Mouse (Mus musculus): Measurements from ENCODE around the gene Nfia. TPM values are rescaled to one million over a fixed set of nuclear protein-coding genes. Genes with fewer than 3 reads are reported as not detected.

Nfia gene
- 16.5 and 18.7 TPM in 2 replicates for polyA plus RNA-seq (2015; fragmentation: Nextera tagmentation; extraction: Ambion mirVana)

- no peak for DNase-seq (ENCODE audit: low spot score)
Observed at GRCm38 (mm10) chr4:97772641-97773040, at the start of gene Nfia. Nfia (plus strand) TSS chr4:97772734.

DNA sequence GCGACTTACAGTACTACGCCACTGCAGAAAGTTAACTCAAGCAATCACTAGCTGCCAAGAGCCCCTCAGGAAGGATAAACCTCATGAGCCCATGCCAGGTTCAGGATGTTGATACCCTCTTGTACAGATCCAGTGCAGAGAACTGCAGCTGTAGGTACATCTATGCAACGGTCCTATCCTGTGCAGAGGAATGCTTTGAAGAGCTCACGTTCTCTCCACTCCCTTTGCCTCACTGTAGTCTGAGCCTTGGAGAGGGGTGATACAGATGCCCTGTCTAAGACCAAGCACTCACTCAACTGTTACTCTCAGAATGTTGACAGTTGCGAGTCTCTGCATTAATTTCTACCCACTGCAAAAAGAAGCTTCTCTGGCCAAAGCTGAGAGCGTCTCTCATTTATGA is 49.2 kb upstream of the Nfia start:
- no peak for DNase-seq (ENCODE audit: low spot score)

DNA sequence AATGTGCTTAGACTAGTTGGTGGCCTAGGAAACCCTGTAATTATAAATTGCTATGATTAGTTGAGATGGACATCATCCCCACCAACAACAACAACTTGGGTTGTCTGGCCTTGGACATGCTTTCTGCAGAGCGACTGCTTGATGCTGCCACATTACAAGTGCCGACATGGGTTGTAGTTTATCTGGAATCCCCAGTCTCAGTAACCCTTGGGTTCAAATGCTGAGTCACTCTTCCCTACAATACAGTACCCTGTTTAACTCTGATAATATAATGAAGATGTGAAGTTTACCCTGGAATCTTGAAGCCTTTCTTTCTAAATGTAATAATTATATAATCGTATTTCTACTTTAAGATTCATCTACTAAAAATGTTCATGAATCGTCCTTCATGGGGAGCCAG is 44.0 kb upstream of the Nfia start:
- no peak for DNase-seq (ENCODE audit: low spot score)

- no peak for DNase-seq (ENCODE audit: low spot score)
Observed at GRCm38 (mm10) chr4:97729999-97730398, 42.5 kb upstream of the Nfia start.

- DNase-seq (ENCODE audit: low spot score) = no peak
Observed at GRCm38 (mm10) chr4:97730416-97730815, 42.1 kb upstream of the Nfia start.

DNA sequence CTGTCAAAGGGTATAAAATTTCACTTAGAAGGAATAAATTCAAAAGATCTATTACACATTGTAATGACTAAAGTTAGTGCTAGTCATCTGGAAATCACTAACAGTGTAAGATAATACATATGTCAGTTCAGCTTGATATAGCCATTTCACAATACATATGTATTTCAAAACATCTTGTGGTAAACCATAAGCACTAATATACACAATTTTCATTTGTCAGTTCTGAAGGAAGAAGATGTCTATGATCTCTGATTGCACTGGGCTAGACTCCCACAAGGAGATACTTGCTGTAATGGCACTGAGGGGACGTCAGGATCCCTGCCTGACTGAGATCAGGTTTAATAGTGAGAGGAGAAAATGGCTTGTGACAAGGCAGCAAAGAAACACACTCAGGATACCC is 39.1 kb upstream of the Nfia start:
- DNase-seq (ENCODE audit: low spot score) = no peak

GRCm38 (mm10) chr4:97743932-97744331 is 28.6 kb upstream of the Nfia start:
- DNase-seq (ENCODE audit: low spot score) = no peak

- DNase-seq (ENCODE audit: low spot score) = peak; percentile 56
Observed at GRCm38 (mm10) chr4:97745296-97746105, 27.0 kb upstream of the Nfia start.

DNA sequence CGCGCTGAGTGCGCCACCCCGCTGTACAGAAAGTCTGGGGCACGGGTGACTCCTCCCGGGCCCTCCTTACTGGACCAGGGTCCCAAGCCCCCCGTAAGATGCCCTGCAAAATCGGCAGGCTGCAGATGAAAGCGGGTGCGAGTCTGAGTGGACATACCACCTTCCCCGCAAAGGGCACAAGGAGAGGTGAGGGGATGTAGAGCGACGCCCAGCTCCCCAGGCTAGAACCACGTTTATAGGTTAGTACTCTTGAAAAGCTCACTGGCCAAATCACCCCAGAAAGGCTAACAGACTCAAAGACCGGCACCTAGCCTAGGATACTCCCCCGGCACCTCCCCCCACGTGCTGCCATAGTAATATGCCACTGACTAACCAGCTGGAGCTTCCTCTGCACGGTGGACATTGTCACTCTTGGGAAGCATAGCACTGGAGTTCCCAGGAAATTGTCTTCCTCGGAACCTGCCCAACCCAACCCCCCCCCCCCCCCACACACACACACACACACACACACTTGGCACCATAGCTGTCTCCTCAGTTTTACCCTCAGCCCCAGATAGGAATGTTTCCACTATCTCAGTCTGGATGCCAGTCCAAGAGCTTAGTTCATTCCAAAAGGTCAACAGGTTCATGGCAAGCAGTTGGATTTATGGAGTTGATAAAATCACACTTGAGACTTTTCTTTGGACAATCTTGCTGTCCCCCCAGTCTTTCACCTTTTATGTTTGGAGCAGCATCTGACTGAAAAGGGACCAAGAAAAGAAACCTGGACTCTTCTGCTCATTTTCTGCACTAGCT is 26.2 kb upstream of the Nfia start:
- DNase-seq (ENCODE audit: low spot score) = no peak

- no peak for DNase-seq (ENCODE audit: low spot score)
Observed at GRCm38 (mm10) chr4:97750401-97750800, 22.1 kb upstream of the Nfia start.

- DNase-seq (ENCODE audit: low spot score) = peak; percentile 88
Observed at GRCm38 (mm10) chr4:97751030-97751482, 21.5 kb upstream of the Nfia start.

GRCm38 (mm10) chr4:97751483-97752251 is 20.9 kb upstream of the Nfia start:
- DNase-seq (ENCODE audit: low spot score) = peak; percentile 18

DNA sequence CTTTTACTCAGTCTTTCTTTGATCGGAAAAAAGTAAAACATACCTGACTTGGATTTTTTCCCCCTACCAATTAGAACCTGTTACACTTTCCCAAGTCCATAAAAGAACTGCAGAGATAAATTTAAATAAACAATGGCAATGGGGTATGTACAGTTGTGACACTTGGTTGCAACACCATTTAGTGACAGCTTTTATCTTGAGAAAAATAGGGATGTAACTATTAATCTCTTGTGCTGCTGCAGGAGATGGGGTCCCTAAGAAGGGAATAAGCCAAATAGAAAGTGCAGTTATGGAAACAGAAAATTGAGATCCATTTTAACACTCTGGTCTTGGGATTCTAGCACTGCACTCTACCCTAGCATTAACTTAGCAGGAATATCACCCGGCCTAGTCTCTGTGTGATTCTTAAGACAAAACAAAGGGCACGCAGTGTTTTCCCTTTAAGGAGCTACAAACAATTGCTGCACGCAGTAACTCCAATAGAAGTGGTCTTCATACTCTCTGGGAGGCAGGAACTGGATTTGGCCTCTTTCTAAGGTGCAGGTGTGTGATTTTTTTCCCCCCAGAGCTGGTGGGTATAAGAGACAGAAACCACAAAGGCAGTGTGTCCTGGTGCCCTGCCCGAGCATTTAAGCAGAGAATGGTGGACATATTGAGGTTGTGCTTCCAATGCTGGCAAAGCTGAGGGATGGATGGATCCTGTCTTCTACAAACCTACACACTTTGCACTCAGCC is 20.1 kb upstream of the Nfia start:
- DNase-seq (ENCODE audit: low spot score) = no peak

- DNase-seq (ENCODE audit: low spot score) = no peak
Observed at GRCm38 (mm10) chr4:97753521-97753920, 19.0 kb upstream of the Nfia start.

DNA sequence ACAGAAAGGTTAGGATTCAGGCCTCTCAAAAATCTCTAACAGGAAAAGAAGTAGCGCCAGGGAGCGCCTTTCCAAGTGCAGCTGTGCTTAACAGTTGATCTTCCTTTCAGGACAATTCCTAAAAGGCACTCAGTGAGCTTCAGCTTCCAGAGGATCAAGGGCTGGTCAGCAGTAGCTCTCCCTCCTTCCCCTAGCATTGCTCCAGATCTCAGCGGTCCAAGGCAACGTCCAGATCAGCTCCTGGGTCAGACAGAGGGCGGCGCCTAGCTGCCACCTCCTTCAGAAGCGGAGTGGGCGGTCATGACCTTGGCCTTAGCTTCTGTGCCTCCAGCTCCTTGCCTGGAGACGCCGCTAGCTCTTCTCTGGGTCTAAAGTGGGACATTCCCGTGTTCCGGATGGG is 18.3 kb upstream of the Nfia start:
- DNase-seq (ENCODE audit: low spot score) = no peak

GRCm38 (mm10) chr4:97757207-97757977 is 15.1 kb upstream of the Nfia start:
- DNase-seq (ENCODE audit: low spot score) = no peak

- no peak for DNase-seq (ENCODE audit: low spot score)
Observed at GRCm38 (mm10) chr4:97757978-97758461, 14.5 kb upstream of the Nfia start.

- no peak for DNase-seq (ENCODE audit: low spot score)
Observed at GRCm38 (mm10) chr4:97758661-97759060, 13.9 kb upstream of the Nfia start.

GRCm38 (mm10) chr4:97764616-97765015 is 7.9 kb upstream of the Nfia start:
- DNase-seq (ENCODE audit: low spot score) = no peak
